Mouse (Mus musculus): ENCODE results near the gene Gm49711. TPM values are rescaled to one million over a fixed set of nuclear protein-coding genes. Genes with fewer than 3 reads are reported as not detected.
A peak's percentile ranks its signal among the peaks of the same experiment; 100 is the strongest.
"Not testable (repeated sequence)": the region's sequence is repeated elsewhere in the genome, so short reads cannot be mapped to it uniquely, and the experiment has no call there.

The Gm49711 gene
- polyA plus RNA-seq, 1 experiment from 2014 or later, result not detected

GRCm38 (mm10) chr16:92179306-92179705 lies 121.2 kb downstream of the Gm49711 start:
- no peaks in the 10 kb centered on the region for H3K9me3 ChIP-seq
- H3K4me1 ChIP-seq, result peaks cover 22% of the 10 kb centered on the region
- 69% methylated on average over 8 of the region's 8 CpGs for WGBS
- no peak overlapping the region for H3K27ac ChIP-seq
- no peaks in the 10 kb centered on the region for H3K27me3 ChIP-seq (ENCODE audit: insufficient read depth, poor library complexity, severe bottlenecking)
- no peak overlapping the region for H3K4me3 ChIP-seq
- H3K36me3 ChIP-seq, result no peaks in the 10 kb centered on the region
- DNase-seq (ENCODE audit: low spot score), result no peak

GRCm38 (mm10) chr16:92183477-92183876 lies 125.4 kb downstream of the Gm49711 start:
- H3K27ac ChIP-seq, result peak overlapping the region; percentile 67; the same call in 1 of the 2 replicates
- no peak overlapping the region for H3K4me3 ChIP-seq
- H3K36me3 ChIP-seq, result no peaks in the 10 kb centered on the region
- no peak for DNase-seq (ENCODE audit: low spot score)
- H3K9me3 ChIP-seq, result no peaks in the 10 kb centered on the region
- WGBS, result 9% methylated on average over 4 of the region's 4 CpGs
- H3K4me1 ChIP-seq, result peaks cover 22% of the 10 kb centered on the region
- H3K27me3 ChIP-seq (ENCODE audit: insufficient read depth, poor library complexity, severe bottlenecking), result no peaks in the 10 kb centered on the region

- no peak for DNase-seq (ENCODE audit: low spot score)
- H3K27ac ChIP-seq, result no peak overlapping the region
- H3K36me3 ChIP-seq, result no peaks in the 10 kb centered on the region
- no peak overlapping the region for H3K4me3 ChIP-seq
- no peaks in the 10 kb centered on the region for H3K27me3 ChIP-seq (ENCODE audit: insufficient read depth, poor library complexity, severe bottlenecking)
- no peaks in the 10 kb centered on the region for H3K4me1 ChIP-seq
- H3K9me3 ChIP-seq, result no peaks in the 10 kb centered on the region
These were observed 132.5 kb downstream of the Gm49711 start for GRCm38 (mm10) chr16:92190603-92191002.

- H3K36me3 ChIP-seq, result no peaks in the 10 kb centered on the region
- DNase-seq (ENCODE audit: low spot score), result no peak
- H3K9me3 ChIP-seq, result no peaks in the 10 kb centered on the region
- no peak overlapping the region for H3K4me3 ChIP-seq
- H3K27me3 ChIP-seq (ENCODE audit: insufficient read depth, poor library complexity, severe bottlenecking), result no peaks in the 10 kb centered on the region
- no peaks in the 10 kb centered on the region for H3K4me1 ChIP-seq
- WGBS, result 80% methylated on average over 6 of the region's 6 CpGs
- H3K27ac ChIP-seq, result no peak overlapping the region
These were observed 137.0 kb downstream of the Gm49711 start for GRCm38 (mm10) chr16:92195094-92195493.

- DNase-seq (ENCODE audit: low spot score), result no peak
- whole genome bisulfite sequencing, result 83% methylated on average over 8 of the region's 8 CpGs
- H3K4me3 ChIP-seq, result no peak overlapping the region
These were observed 138.7 kb downstream of the Gm49711 start for GRCm38 (mm10) chr16:92196741-92197331.

GRCm38 (mm10) chr16:92200615-92201014 lies 142.5 kb downstream of the Gm49711 start:
- no peak overlapping the region for H3K4me3 ChIP-seq
- no peaks in the 10 kb centered on the region for H3K36me3 ChIP-seq
- H3K27me3 ChIP-seq (ENCODE audit: insufficient read depth, poor library complexity, severe bottlenecking), result no peaks in the 10 kb centered on the region
- H3K4me1 ChIP-seq, result no peaks in the 10 kb centered on the region
- H3K27ac ChIP-seq, result no peak overlapping the region
- H3K9me3 ChIP-seq, result no peaks in the 10 kb centered on the region
- WGBS, result 75% methylated on average over 7 of the region's 7 CpGs
- DNase-seq (ENCODE audit: low spot score), result no peak

More at GRCm38 (mm10) chr16:92196741-92197331, 138.7 kb downstream of the Gm49711 start:
- no peaks in the 10 kb centered on the region for H3K9me3 ChIP-seq
- no peaks in the 10 kb centered on the region for H3K27me3 ChIP-seq (ENCODE audit: insufficient read depth, poor library complexity, severe bottlenecking)
- H3K4me1 ChIP-seq, result no peaks in the 10 kb centered on the region
- H3K27ac ChIP-seq, result no peak overlapping the region
- no peaks in the 10 kb centered on the region for H3K36me3 ChIP-seq

- 82% methylated on average over 8 of the region's 8 CpGs for WGBS
- no peaks in the 10 kb centered on the region for H3K9me3 ChIP-seq
- H3K4me3 ChIP-seq, result no peak overlapping the region
- no peaks in the 10 kb centered on the region for H3K4me1 ChIP-seq
- H3K27ac ChIP-seq, result no peak overlapping the region
- H3K36me3 ChIP-seq, result no peaks in the 10 kb centered on the region
- DNase-seq (ENCODE audit: low spot score), result peak; percentile 70
- no peaks in the 10 kb centered on the region for H3K27me3 ChIP-seq (ENCODE audit: insufficient read depth, poor library complexity, severe bottlenecking)
These were observed 145.5 kb downstream of the Gm49711 start for GRCm38 (mm10) chr16:92203599-92203998.

GRCm38 (mm10) chr16:92209291-92209781 lies 151.2 kb downstream of the Gm49711 start:
- 86% methylated on average over 5 of the region's 5 CpGs for WGBS
- DNase-seq (ENCODE audit: low spot score), result no peak
- H3K4me1 ChIP-seq, result no peaks in the 10 kb centered on the region
- H3K27ac ChIP-seq, result no peak overlapping the region
- no peaks in the 10 kb centered on the region for H3K9me3 ChIP-seq
- H3K36me3 ChIP-seq, result no peaks in the 10 kb centered on the region
- no peak overlapping the region for H3K4me3 ChIP-seq
- no peaks in the 10 kb centered on the region for H3K27me3 ChIP-seq (ENCODE audit: insufficient read depth, poor library complexity, severe bottlenecking)

- peak; percentile 54 for DNase-seq (ENCODE audit: low spot score)
- 78% methylated on average over 5 of the region's 5 CpGs for WGBS
These were observed 152.2 kb downstream of the Gm49711 start for GRCm38 (mm10) chr16:92210316-92210715.

GRCm38 (mm10) chr16:92213911-92214310 lies 155.8 kb downstream of the Gm49711 start:
- 68% methylated on average over 1 of the region's 1 CpGs for WGBS

More at GRCm38 (mm10) chr16:92210316-92210715, 152.2 kb downstream of the Gm49711 start:
- H3K27ac ChIP-seq; H3K9me3 ChIP-seq; H3K4me1 ChIP-seq; H3K36me3 ChIP-seq; H3K4me3 ChIP-seq; H3K27me3 ChIP-seq (ENCODE audit: insufficient read depth, poor library complexity, severe bottlenecking): not testable (repeated sequence)

GRCm38 (mm10) chr16:92215599-92216390 lies 157.7 kb downstream of the Gm49711 start:
- DNase-seq (ENCODE audit: low spot score), result peak; percentile 61
- no peaks in the 10 kb centered on the region for H3K36me3 ChIP-seq
- 0 out of 2 replicates have a peak, but pooled peaks cover 8% of the 10 kb centered on the region for H3K27me3 ChIP-seq (ENCODE audit: insufficient read depth, poor library complexity, severe bottlenecking)
- H3K27ac ChIP-seq, result no peak overlapping the region
- 60% methylated on average over 8 of the region's 8 CpGs for WGBS
- 0 out of 2 replicates have a peak, but pooled peaks cover under 1% of the 10 kb centered on the region for H3K9me3 ChIP-seq
- H3K4me3 ChIP-seq, result no peak overlapping the region
- H3K4me1 ChIP-seq, result peaks cover 10% of the 10 kb centered on the region

More at GRCm38 (mm10) chr16:92213911-92214310, 155.8 kb downstream of the Gm49711 start:
- H3K27ac ChIP-seq; H3K36me3 ChIP-seq; H3K27me3 ChIP-seq (ENCODE audit: insufficient read depth, poor library complexity, severe bottlenecking); H3K4me3 ChIP-seq; H3K9me3 ChIP-seq; DNase-seq (ENCODE audit: low spot score): not testable (repeated sequence)
- peaks cover 10% of the 10 kb centered on the region for H3K4me1 ChIP-seq

GRCm38 (mm10) chr16:92220754-92221153 lies 162.6 kb downstream of the Gm49711 start:
- Histone ChIP-seq H3K27me3 (ENCODE audit: insufficient read depth, poor library complexity, severe bottlenecking) (0 out of 2 replicates have a peak, but pooled peaks cover 8% of the 10 kb centered on the region), H3K4me3 (no peak overlapping the region), H3K27ac (no peak overlapping the region), H3K4me1 (peaks cover 8% of the 10 kb centered on the region; the same call in 1 of the 2 replicates), H3K9me3 (0 out of 2 replicates have a peak, but pooled peaks cover 3% of the 10 kb centered on the region), H3K36me3 (no peaks in the 10 kb centered on the region)
- WGBS, result 91% methylated on average over 11 of the region's 11 CpGs
- peak; percentile 45 for DNase-seq (ENCODE audit: low spot score)

- Histone ChIP-seq H3K4me1 (0 out of 2 replicates have a peak, but pooled peaks cover 2% of the 10 kb centered on the region), H3K27me3 (ENCODE audit: insufficient read depth, poor library complexity, severe bottlenecking) (no peaks in the 10 kb centered on the region), H3K27ac (no peak overlapping the region), H3K9me3 (no peaks in the 10 kb centered on the region), H3K36me3 (no peaks in the 10 kb centered on the region), H3K4me3 (no peak overlapping the region)
- DNase-seq (ENCODE audit: low spot score), result no peak
- WGBS, result 72% methylated on average over 7 of the region's 7 CpGs
These were observed 170.3 kb downstream of the Gm49711 start for GRCm38 (mm10) chr16:92228332-92228919.

All from heart, embryonic 10.5 days (tissue).